In genomic region chr3:131372996-131373395, GRCm38 (mm10) we compare ENCODE assay signal across 25 mouse cellular contexts.
A peak's percentile ranks its signal among the peaks of the same experiment; 100 is the strongest.
DNase-seq lines count a peak whose midpoint lies in the region; ATAC-seq and TF ChIP-seq lines count a peak whose summit lies in the region.
"Had no signal": no experiment of that assay in that cellular context is flagged by ENCODE, and none has a peak within 500 bp of the region (broad histone marks: within the 10 kb centered on the region; RNA-seq: fewer than 3 reads in every experiment).

No protein-coding gene starts in this region.

- in situ Hi-C loops in Patski (cut with MboI; ENCODE audit: low pct_unique_long_range_greater_than_20kb) = no loop called here

- ATAC-seq in Patski = peak; percentile 93
- ATAC-seq: CD4-positive, CD25-positive, alpha-beta regulatory T cell, adult 4 months; forebrain, embryonic 13.5 days; forebrain, embryonic 16.5 days had no signal

- no peaks in the 10 kb centered on the region for H3K9me3 ChIP-seq in E14TG2a.4 (ENCODE audit: low read length)
- H3K9me3 ChIP-seq: embryonic facial prominence, embryonic 13.5 days; embryonic facial prominence, embryonic 15.5 days; forebrain, embryonic 10.5 days; forebrain, embryonic 13.5 days had no signal

- POLR2A ChIA-PET in Patski (lab: Charles Lee) = interaction anchor here (0.8 to 1.8 kb wide), 2 partner anchors 97 to 534 kb away, joined by 3 to 5 read pairs; no protein-coding TSS in a partner anchor

- no peaks in the 10 kb centered on the region for H3K27me3 ChIP-seq in E14TG2a.4 (ENCODE audit: insufficient read depth, low read length)
- H3K27me3 ChIP-seq in Patski = no peaks in the 10 kb centered on the region
- H3K27me3 ChIP-seq: CH12.LX; embryonic facial prominence, embryonic 13.5 days; embryonic facial prominence, embryonic 15.5 days; forebrain, embryonic 13.5 days had no signal

- no peak for TF ChIP-seq CTCF in E14TG2a.4 (conservative IDR thresholded peaks at IDR 0.05; ENCODE audit: low read length)
- TF ChIP-seq CTCF in Patski (IDR thresholded peaks at IDR 0.05) = no peak

- CTCF ChIA-PET in Patski (lab: Charles Lee) = interaction anchor here (0.8 to 2.9 kb wide), 6 partner anchors 92 to 179 kb away, joined by 3 to 12 read pairs (median 3); no protein-coding TSS in a partner anchor

- DNase-seq in 3T3-L1 (ENCODE audit: low read depth, low spot score) (peak; percentile 72), Patski (ENCODE audit: low read depth, low spot score) (peak; percentile 39)
- no peak for DNase-seq in gastrocnemius, adult 18-20 months (ENCODE audit: low spot score)
- no peak for DNase-seq in frontal cortex, adult 2 months (ENCODE audit: extremely low spot score in 1 of 2, low spot score in 1 of 2)
- no peak for DNase-seq in spleen, postnatal 4 days (ENCODE audit: low spot score in 2 of 2)
- DNase-seq: adrenal gland, adult 2 months; adrenal gland, postnatal 10 days; adrenal gland, postnatal 25 days; B cell, adult 2 months; cerebellum, adult 11 months; cerebellum, adult 18-20 months; cerebellum, adult 8-10 months; cerebellum, adult 9-11 months; cerebellum, postnatal 14 days; cerebellum, postnatal 36 days; embryo, embryonic 11 days had no signal

- H3K36me3 ChIP-seq in E14TG2a.4 (ENCODE audit: insufficient read depth, low read length) = no peaks in the 10 kb centered on the region
- H3K36me3 ChIP-seq: embryonic facial prominence, embryonic 13.5 days; embryonic facial prominence, embryonic 15.5 days; forebrain, embryonic 10.5 days had no signal

- peak overlapping the region; percentile 20; the same call in 1 of the 2 replicates for H3K4me3 ChIP-seq in E14TG2a.4 (replicated peaks; ENCODE audit: low read length)
- H3K4me3 ChIP-seq: embryonic facial prominence, embryonic 13.5 days; embryonic facial prominence, embryonic 15.5 days; erythroblast, embryonic 14.5 days; forebrain, embryonic 10.5 days; forebrain, embryonic 13.5 days had no signal

- peaks cover 24% of the 10 kb centered on the region for H3K4me1 ChIP-seq in E14TG2a.4 (replicated peaks; ENCODE audit: low read depth, low read length)
- H3K4me1 ChIP-seq: embryonic facial prominence, embryonic 13.5 days; embryonic facial prominence, embryonic 15.5 days; forebrain, embryonic 10.5 days; forebrain, embryonic 13.5 days had no signal

Comparison
In these comparisons a context has a peak if more than half of its experiments do, and no peak if none do; other contexts are left out.
1. DNase-seq: peak in 3T3-L1 (single experiment) and Patski (single experiment); none in gastrocnemius, adult 18-20 months (single experiment), frontal cortex, adult 2 months (0 of 2) and spleen, postnatal 4 days (0 of 2).